Mouse (Mus musculus) right cerebral cortex, adult 2 months (tissue): ENCODE results near the gene Hdhd5.

Experiments
- DNase-seq, 2 experiments: peaks; one replicate each; pipeline ENCODE4 v3.0.0; 2021 to 2022; ENCODE audit warnings: low spot score in 2 of 2

Hdhd5 gene

GRCm38 (mm10) chr6:120531020-120531965 is at the start of gene Hdhd5:
TSS of gene Hdhd5 (minus strand) at chr6:120531319.
- DNase-seq, result peak; percentile 93

DNA sequence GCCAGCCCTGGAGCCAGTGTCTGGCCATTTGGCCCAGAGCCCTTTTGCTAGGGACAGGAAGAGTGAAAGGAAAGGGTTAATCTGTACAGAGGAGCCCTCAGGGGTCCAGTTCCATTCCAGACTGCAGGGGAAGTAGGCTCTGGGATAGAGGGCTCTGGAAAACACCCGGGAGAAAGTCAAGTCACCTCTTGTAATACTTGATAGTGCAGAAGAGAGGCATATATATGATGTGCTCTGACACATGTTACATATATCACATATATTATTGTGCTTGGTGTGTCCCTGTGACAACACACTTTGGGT is 49.5 kb upstream of the Hdhd5 start:
- no peak for DNase-seq

- DNase-seq, result peak; percentile 37 to 57
Measured at GRCm38 (mm10) chr6:120579831-120580712, 49.0 kb upstream of the Hdhd5 start.

DNA sequence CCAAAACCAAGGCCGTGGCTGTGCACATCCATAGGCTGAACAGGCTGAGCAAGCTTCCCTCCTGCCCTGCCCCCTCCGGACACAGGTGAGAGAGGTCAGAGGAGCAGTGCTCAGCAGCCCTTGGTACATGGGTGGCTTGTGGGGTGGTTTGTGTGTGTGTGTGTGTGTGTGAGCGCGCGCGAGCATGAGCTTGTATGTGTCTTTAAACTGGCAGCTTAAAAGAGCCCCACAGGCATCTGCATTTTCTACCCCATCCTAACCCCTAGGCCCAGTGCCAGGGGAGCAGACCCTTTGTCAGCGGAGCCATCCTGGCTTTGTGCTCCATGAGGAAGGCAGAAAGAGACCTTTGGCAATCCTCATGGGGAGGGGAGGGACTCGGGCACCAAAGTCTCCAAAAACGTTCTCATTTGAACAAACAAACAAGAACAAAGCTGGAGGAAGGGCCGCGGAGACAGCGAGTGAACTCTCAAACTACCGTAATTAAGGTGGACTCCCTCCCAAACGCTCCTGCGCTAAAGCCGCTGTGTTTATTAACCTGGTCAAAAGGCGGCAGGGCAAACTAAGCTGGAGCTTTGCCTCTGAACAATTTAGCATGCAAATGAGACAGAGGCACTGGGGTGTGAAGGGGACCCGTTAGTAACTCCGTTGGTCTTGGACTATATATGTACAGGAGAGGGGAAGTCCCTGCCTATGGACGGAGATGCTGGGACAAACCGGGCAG is 48.2 kb upstream of the Hdhd5 start:
- DNase-seq, result no peak

GRCm38 (mm10) chr6:120578471-120578870 is 47.4 kb upstream of the Hdhd5 start:
- DNase-seq, result no peak

GRCm38 (mm10) chr6:120572372-120572771 is 41.3 kb upstream of the Hdhd5 start:
- no peak for DNase-seq

- DNase-seq, result no peak
Measured at GRCm38 (mm10) chr6:120568257-120568656, 37.1 kb upstream of the Hdhd5 start.

- DNase-seq, result peak in 1 of 2 experiments; percentile 16
Measured at GRCm38 (mm10) chr6:120566911-120567909, 36.1 kb upstream of the Hdhd5 start.

DNA sequence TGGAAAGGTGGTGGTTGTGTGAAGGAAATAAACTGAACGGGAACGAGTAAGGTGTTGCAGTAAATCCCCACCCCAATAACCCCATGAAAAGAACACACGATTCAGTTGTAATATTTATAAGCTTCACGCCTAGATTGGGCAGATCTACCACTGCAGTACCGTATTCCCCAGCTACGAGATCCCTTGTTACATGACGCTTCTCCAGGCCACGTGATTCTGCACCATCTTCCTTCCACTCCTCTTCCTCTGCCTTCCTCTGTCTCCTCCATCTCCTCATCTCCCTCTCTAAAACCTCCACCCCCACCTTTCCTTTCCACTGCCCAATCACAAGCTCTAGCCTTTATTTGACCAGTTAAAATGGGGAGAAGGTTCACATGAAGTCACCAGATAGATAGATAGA is 25.5 kb upstream of the Hdhd5 start:
- DNase-seq, result no peak

DNA sequence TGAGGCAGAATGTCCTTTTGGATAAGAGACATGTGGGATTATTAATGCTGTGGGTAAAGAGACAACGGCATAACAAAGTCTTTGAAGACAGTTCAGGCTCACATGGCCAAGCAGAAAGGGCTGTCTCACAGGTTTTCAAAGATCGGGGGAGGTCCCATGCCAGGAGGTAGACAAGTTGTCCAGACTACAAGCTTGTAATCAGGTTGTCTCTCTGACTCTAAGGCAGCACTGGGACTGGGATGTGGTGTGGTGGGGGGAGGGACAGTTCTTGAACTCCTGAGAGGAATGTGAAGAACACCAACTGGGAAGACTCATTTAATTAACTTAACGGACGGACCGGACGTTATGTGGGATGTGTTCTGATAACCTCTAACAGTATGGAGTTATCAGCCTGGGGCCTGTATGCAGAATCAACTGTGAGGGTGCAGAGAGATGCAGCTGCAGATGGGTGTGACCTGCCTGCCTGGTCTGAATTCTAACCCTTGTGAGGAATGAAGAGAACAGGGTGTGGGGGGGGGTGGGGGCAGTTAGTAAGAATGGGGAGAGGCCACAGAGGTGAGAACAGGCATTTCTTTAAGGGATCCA is 25.0 kb upstream of the Hdhd5 start:
- no peak for DNase-seq

DNA sequence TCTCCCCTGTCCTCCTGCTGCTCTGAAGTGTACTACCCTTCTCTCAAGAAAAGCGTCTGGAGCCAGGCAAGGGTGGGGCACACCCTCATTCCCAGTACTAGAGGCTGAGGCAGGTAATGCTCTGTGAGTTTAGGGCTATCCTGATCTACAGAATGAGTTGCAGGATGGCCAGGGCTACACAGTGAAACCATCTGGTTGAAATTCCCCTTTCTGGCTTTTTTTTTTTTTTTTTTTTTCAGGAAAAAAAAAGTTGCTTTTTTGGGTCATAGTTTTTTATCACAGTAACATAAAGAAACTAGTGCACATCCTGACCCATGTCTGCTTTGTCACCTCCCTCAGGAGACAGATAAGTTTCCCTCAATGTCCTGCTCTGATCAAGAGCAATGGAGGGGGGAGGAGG is 24.0 kb upstream of the Hdhd5 start:
- no peak for DNase-seq

GRCm38 (mm10) chr6:120550173-120550572 is 19.1 kb upstream of the Hdhd5 start:
- no peak for DNase-seq

GRCm38 (mm10) chr6:120548581-120548980 is 17.5 kb upstream of the Hdhd5 start:
- DNase-seq, result no peak

- DNase-seq, result no peak
Measured at GRCm38 (mm10) chr6:120546973-120547372, 15.9 kb upstream of the Hdhd5 start.

- no peak for DNase-seq
Measured at GRCm38 (mm10) chr6:120546292-120546691, 15.2 kb upstream of the Hdhd5 start.

- no peak for DNase-seq
Measured at GRCm38 (mm10) chr6:120542061-120542460, 10.9 kb upstream of the Hdhd5 start.

- DNase-seq, result no peak
Measured at GRCm38 (mm10) chr6:120541386-120541785, 10.3 kb upstream of the Hdhd5 start.

DNA sequence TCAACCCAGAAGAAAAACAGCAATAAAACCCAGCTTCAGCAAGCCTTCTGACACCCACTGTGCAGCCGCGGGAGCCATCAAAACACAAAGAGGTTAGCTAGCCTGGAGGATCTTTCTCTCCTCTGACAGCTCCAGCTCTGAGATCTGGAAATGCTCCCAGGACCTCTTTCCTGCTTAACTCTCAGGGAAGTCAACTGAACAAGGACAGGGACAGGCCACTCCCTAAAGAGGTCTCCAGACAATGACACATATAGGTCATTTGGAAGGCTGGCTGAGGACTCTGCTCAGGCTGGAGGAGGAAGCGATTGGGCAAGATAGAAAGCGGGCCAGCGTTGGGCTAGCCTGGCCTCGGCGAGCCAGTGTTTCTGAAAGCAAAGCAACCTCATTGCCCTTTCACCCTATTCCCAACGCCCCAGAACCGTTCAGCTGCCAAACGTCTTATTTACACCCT is 8.7 kb upstream of the Hdhd5 start:
- no peak for DNase-seq

DNA sequence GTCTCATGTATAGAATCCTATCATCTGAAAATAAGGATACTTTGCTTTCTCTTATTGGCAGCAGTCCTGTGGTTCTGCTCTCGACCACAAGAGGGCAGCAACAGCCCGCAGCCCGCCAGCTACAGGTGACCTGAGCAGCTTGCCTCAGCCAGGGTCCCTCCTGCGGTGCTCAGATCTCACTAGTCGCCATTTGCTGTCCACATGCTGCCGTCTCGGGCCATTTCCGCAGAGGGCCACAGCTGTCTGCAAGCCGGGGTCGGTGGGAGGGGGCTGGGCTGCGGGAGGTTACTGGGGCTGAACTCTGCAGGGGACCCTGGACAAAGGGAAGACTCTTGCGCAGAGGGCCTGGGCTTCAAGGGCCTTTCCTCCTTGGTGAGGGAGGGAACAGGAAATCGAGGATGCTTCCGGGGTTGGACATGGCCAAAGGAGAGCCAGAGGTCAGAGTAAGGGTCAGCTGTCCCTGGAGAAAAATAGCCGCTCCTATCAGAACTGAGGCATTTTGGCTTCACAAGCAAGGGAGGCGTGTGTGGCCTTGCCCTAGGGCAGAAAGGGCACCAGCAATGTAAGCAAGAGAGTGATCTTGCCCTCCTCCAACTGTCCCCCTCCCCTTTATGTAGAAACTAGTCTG is 8.1 kb upstream of the Hdhd5 start:
- DNase-seq, result peak; percentile 64 to 70

DNA sequence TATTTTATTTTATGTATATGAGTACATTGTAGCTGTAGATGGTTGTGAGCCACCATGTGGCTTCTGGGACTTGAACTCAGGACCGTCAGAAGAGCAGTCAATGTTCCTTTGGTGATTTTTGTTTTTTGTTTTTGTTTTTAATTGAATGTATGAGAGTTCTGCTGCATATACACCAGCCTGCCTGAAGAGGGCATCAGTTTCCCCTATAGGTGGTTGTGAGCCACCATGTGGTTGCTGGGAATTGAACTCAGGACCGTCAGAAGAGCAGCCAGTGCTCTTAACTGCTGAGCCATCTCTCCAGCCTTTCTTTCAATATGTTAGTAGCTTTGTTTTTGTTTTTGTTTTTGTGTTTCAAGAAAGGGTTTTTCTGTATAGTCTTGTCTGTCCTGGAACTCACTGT is 5.2 kb upstream of the Hdhd5 start:
- no peak for DNase-seq
